ENCODE assay signal across 24 mouse cellular contexts in genomic region chr5:142378068-142378467, GRCm38 (mm10). TPM values are rescaled to one million over a fixed set of nuclear protein-coding genes. Genes with fewer than 3 reads are reported as not detected.
A peak's percentile ranks its signal among the peaks of the same experiment; 100 is the strongest.
DNase-seq lines count a peak whose midpoint lies in the region; ATAC-seq lines count a peak whose summit lies in the region.
"Had no signal": no experiment of that assay in that cellular context is flagged by ENCODE, and none has a peak within 500 bp of the region (broad histone marks: within the 10 kb centered on the region; RNA-seq: fewer than 3 reads in every experiment).

No protein-coding gene starts in this region.

- H3K27ac ChIP-seq in forebrain, embryonic 10.5 days, result 0 out of 2 replicates have a peak overlapping the region, but pooled peaks have one; percentile 13
- no peak overlapping the region for H3K27ac ChIP-seq in forebrain, embryonic 12.5 days
- H3K27ac ChIP-seq in hindbrain, embryonic 10.5 days, result peak overlapping the region; percentile 40; the same call in 1 of the 2 replicates
- no peak overlapping the region for H3K27ac ChIP-seq in hindbrain, embryonic 14.5 days
- H3K27ac ChIP-seq: embryonic facial prominence, embryonic 15.5 days had no signal

- no peak for ATAC-seq in forebrain, embryonic 12.5 days (ENCODE audit: low FRiP score)
- no peak for ATAC-seq in hindbrain, embryonic 14.5 days (ENCODE audit: low FRiP score)
- ATAC-seq: forebrain, embryonic 14.5 days; forebrain, embryonic 16.5 days; Patski had no signal

- H3K36me3 ChIP-seq in forebrain, embryonic 10.5 days (replicated peaks), result peaks cover 5% of the 10 kb centered on the region
- H3K36me3 ChIP-seq in forebrain, embryonic 12.5 days (replicated peaks), result no peaks in the 10 kb centered on the region
- peaks cover 7% of the 10 kb centered on the region for H3K36me3 ChIP-seq in hindbrain, embryonic 10.5 days
- H3K36me3 ChIP-seq in hindbrain, embryonic 14.5 days (replicated peaks; ENCODE audit: control insufficient read depth, insufficient read depth), result no peaks in the 10 kb centered on the region
- H3K36me3 ChIP-seq: embryonic facial prominence, embryonic 13.5 days; embryonic facial prominence, embryonic 15.5 days; G1E had no signal

- no peak overlapping the region for H3K9ac ChIP-seq in forebrain, embryonic 12.5 days
- no peak overlapping the region for H3K9ac ChIP-seq in hindbrain, embryonic 14.5 days
- H3K9ac ChIP-seq: embryonic facial prominence, embryonic 13.5 days; embryonic facial prominence, embryonic 15.5 days had no signal

- 90% methylated on average over 2 of the region's 2 CpGs for WGBS in forebrain, embryonic 10.5 days
- 85% methylated on average over 2 of the region's 2 CpGs for WGBS in forebrain, embryonic 12.5 days
- 91% methylated on average over 2 of the region's 2 CpGs for WGBS in hindbrain, embryonic 10.5 days
- 91% methylated on average over 2 of the region's 2 CpGs for WGBS in hindbrain, embryonic 14.5 days

- no peak for DNase-seq in forebrain, embryonic 10.5 days (ENCODE audit: extremely low spot score, low spot score)
- no peak for DNase-seq in hindbrain, embryonic 10.5 days (ENCODE audit: low spot score)
- DNase-seq in hindbrain, embryonic 14.5 days (ENCODE audit: low spot score), result no peak
- DNase-seq in 416B (ENCODE audit: low read depth) (peak; percentile 38), R1 (ENCODE audit: low read depth, low spot score) (peak; percentile 66)
- no peak for DNase-seq in left cerebral cortex, adult 11 months (ENCODE audit: low spot score)
- DNase-seq: adrenal gland, adult 2 months; adrenal gland, postnatal 10 days; adrenal gland, postnatal 25 days; cerebellum, adult 11 months; cerebellum, adult 18-20 months; cerebellum, adult 8-10 months; cerebellum, adult 9-11 months; cerebellum, postnatal 14 days; cerebellum, postnatal 36 days; embryo, embryonic 11 days had no signal

- H3K27me3 ChIP-seq in forebrain, embryonic 10.5 days (ENCODE audit: poor library complexity, severe bottlenecking), result no peaks in the 10 kb centered on the region
- H3K27me3 ChIP-seq in forebrain, embryonic 12.5 days, result no peaks in the 10 kb centered on the region
- no peaks in the 10 kb centered on the region for H3K27me3 ChIP-seq in hindbrain, embryonic 10.5 days (ENCODE audit: insufficient read depth, poor library complexity, severe bottlenecking)
- H3K27me3 ChIP-seq in hindbrain, embryonic 14.5 days (ENCODE audit: control insufficient read depth, insufficient read depth, low read length), result no peaks in the 10 kb centered on the region
- H3K27me3 ChIP-seq: embryonic facial prominence, embryonic 13.5 days; embryonic facial prominence, embryonic 15.5 days had no signal

- H3K4me2 ChIP-seq in forebrain, embryonic 12.5 days, result no peak overlapping the region
- H3K4me2 ChIP-seq in hindbrain, embryonic 14.5 days (replicated peaks), result no peak overlapping the region
- H3K4me2 ChIP-seq: embryonic facial prominence, embryonic 13.5 days; embryonic facial prominence, embryonic 15.5 days had no signal

- no peak overlapping the region for H3K4me3 ChIP-seq in forebrain, embryonic 10.5 days
- H3K4me3 ChIP-seq in forebrain, embryonic 12.5 days (replicated peaks), result no peak overlapping the region
- H3K4me3 ChIP-seq in hindbrain, embryonic 10.5 days, result no peak overlapping the region
- H3K4me3 ChIP-seq in hindbrain, embryonic 14.5 days (replicated peaks; ENCODE audit: low read length), result no peak overlapping the region
- H3K4me3 ChIP-seq: embryonic facial prominence, embryonic 13.5 days; embryonic facial prominence, embryonic 15.5 days; erythroblast, embryonic 14.5 days had no signal

- H3K9me3 ChIP-seq in forebrain, embryonic 10.5 days, result peaks cover 8% of the 10 kb centered on the region
- 0 out of 2 replicates have a peak, but pooled peaks cover 6% of the 10 kb centered on the region for H3K9me3 ChIP-seq in forebrain, embryonic 12.5 days
- H3K9me3 ChIP-seq in hindbrain, embryonic 10.5 days, result peaks cover 11% of the 10 kb centered on the region
- no peaks in the 10 kb centered on the region for H3K9me3 ChIP-seq in hindbrain, embryonic 14.5 days (ENCODE audit: control insufficient read depth, low read length)
- H3K9me3 ChIP-seq: embryonic facial prominence, embryonic 15.5 days had no signal

- H3K4me1 ChIP-seq in forebrain, embryonic 10.5 days, result peaks cover 19% of the 10 kb centered on the region
- H3K4me1 ChIP-seq in forebrain, embryonic 12.5 days, result no peaks in the 10 kb centered on the region
- H3K4me1 ChIP-seq in hindbrain, embryonic 10.5 days (replicated peaks), result peaks cover 18% of the 10 kb centered on the region
- H3K4me1 ChIP-seq in hindbrain, embryonic 14.5 days (replicated peaks; ENCODE audit: control insufficient read depth, insufficient read depth, low read length), result no peaks in the 10 kb centered on the region

RNA-seq across cellular contexts. Expression of gene Foxk1, which starts 23.2 kb away (rescaled TPM):
- 4.3 and 5.2 TPM in 2 replicates for polyA plus RNA-seq in forebrain, embryonic 10.5 days (2016; fragmentation: Nextera tagmentation; extraction: Ambion mirVana)
- polyA plus RNA-seq in forebrain, embryonic 12.5 days (2016; fragmentation: Nextera tagmentation; extraction: Ambion mirVana), result 5.2 and 5.9 TPM in 2 replicates
- polyA plus RNA-seq in hindbrain, embryonic 10.5 days (2016; fragmentation: Nextera tagmentation; extraction: Ambion mirVana), result 5.2 and 5.5 TPM in 2 replicates
- 5.4 and 5.9 TPM in 2 replicates for polyA plus RNA-seq in hindbrain, embryonic 14.5 days (2014; fragmentation: Nextera tagmentation; extraction: Ambion mirVana)

Comparison
In these comparisons a context has a peak if more than half of its experiments do, and no peak if none do; other contexts are left out.
1. H3K27ac ChIP-seq: peak in forebrain, embryonic 10.5 days (single experiment) and hindbrain, embryonic 10.5 days (single experiment); none in forebrain, embryonic 12.5 days (single experiment) and hindbrain, embryonic 14.5 days (single experiment).
2. DNase-seq: peak in 416B (single experiment) and R1 (single experiment); none in forebrain, embryonic 10.5 days (single experiment), hindbrain, embryonic 10.5 days (single experiment), hindbrain, embryonic 14.5 days (single experiment) and left cerebral cortex, adult 11 months (single experiment).